Mouse (Mus musculus) lung, postnatal 0 days (tissue): ENCODE data around the gene Mtln.

Experiments used
- CTCF ChIP-seq: IDR thresholded peaks from 2 replicates; pipeline ENCODE4 v1.5.1; 2016; ENCODE audit warnings: antibody characterized with exemption, mild to moderate bottlenecking
- EP300 ChIP-seq: IDR thresholded peaks from 2 replicates; pipeline ENCODE4 v1.6.1; 2016; ENCODE audit warnings: antibody characterized with exemption, mild to moderate bottlenecking, control low read depth

GRCm38 (mm10) chr2:127774578-127774941, 17.7 kb downstream of the Mtln start:
- TF ChIP-seq CTCF (no peak), EP300 (no peak)
